Mouse (Mus musculus): Measurements from ENCODE around the gene Mindy4. TPM values are rescaled to one million over a fixed set of nuclear protein-coding genes. Genes with fewer than 3 reads are reported as not detected.

The Mindy4 gene
- 18.5 and 18.6 TPM in 2 replicates for polyA plus RNA-seq (2015; fragmentation: Nextera tagmentation; extraction: Ambion mirVana)

GRCm38 (mm10) chr6:55202913-55203910 is at the start of gene Mindy4:
Gene Mindy4, plus strand, starts transcription at chr6:55203383.
- H3K4me1 ChIP-seq (replicated peaks; ENCODE audit: control insufficient read depth, insufficient read depth, low read length): peaks cover 7% of the 10 kb centered on the region
- peak; percentile 96 for ATAC-seq (ENCODE audit: low read depth)
- peak within 1 kb of the TSS; percentile 71 for H3K4me3 ChIP-seq (ENCODE audit: low read length)
- H3K4me2 ChIP-seq (ENCODE audit: low read depth, low read length): peak within 1 kb of the TSS; percentile 88
- H3K36me3 ChIP-seq (ENCODE audit: control insufficient read depth, insufficient read depth, low read length): no peaks in the 10 kb centered on the region
- WGBS: 5% methylated on average over 33 of the region's 33 CpGs
- no peaks in the 10 kb centered on the region for H3K9me3 ChIP-seq (ENCODE audit: control insufficient read depth, low read length)
- peak within 1 kb of the TSS; percentile 77 for H3K9ac ChIP-seq (ENCODE audit: low read length)
- peak within 1 kb of the TSS; percentile 93 for H3K27ac ChIP-seq (ENCODE audit: low read length)
- no peaks in the 10 kb centered on the region for H3K27me3 ChIP-seq (ENCODE audit: control insufficient read depth, insufficient read depth, low read depth, low read length)

GRCm38 (mm10) chr6:55159256-55159655 is 43.9 kb upstream of the Mindy4 start:
- Histone ChIP-seq H3K4me2 (ENCODE audit: low read depth, low read length) (no peak overlapping the region), H3K36me3 (ENCODE audit: control insufficient read depth, insufficient read depth, low read length) (no peaks in the 10 kb centered on the region), H3K4me1 (replicated peaks; ENCODE audit: control insufficient read depth, insufficient read depth, low read length) (no peaks in the 10 kb centered on the region), H3K27ac (ENCODE audit: low read length) (no peak overlapping the region), H3K27me3 (ENCODE audit: control insufficient read depth, insufficient read depth, low read depth, low read length) (no peaks in the 10 kb centered on the region), H3K9ac (ENCODE audit: low read length) (no peak overlapping the region), H3K9me3 (ENCODE audit: control insufficient read depth, low read length) (no peaks in the 10 kb centered on the region), H3K4me3 (ENCODE audit: low read length) (no peak overlapping the region)
- WGBS: 72% methylated on average over 1 of the region's 1 CpGs
- ATAC-seq (ENCODE audit: low read depth): no peak

GRCm38 (mm10) chr6:55161311-55161761 is 41.8 kb upstream of the Mindy4 start:
- Histone ChIP-seq H3K9me3 (ENCODE audit: control insufficient read depth, low read length) (no peaks in the 10 kb centered on the region), H3K36me3 (ENCODE audit: control insufficient read depth, insufficient read depth, low read length) (no peaks in the 10 kb centered on the region), H3K4me2 (ENCODE audit: low read depth, low read length) (no peak overlapping the region), H3K4me1 (replicated peaks; ENCODE audit: control insufficient read depth, insufficient read depth, low read length) (no peaks in the 10 kb centered on the region), H3K27me3 (ENCODE audit: control insufficient read depth, insufficient read depth, low read depth, low read length) (no peaks in the 10 kb centered on the region), H3K4me3 (ENCODE audit: low read length) (no peak overlapping the region), H3K27ac (ENCODE audit: low read length) (no peak overlapping the region), H3K9ac (ENCODE audit: low read length) (no peak overlapping the region)
- no peak for ATAC-seq (ENCODE audit: low read depth)
- 55% methylated on average over 5 of the region's 5 CpGs for WGBS

- Histone ChIP-seq H3K36me3 (ENCODE audit: control insufficient read depth, insufficient read depth, low read length) (no peaks in the 10 kb centered on the region), H3K27me3 (ENCODE audit: control insufficient read depth, insufficient read depth, low read depth, low read length) (no peaks in the 10 kb centered on the region), H3K4me3 (ENCODE audit: low read length) (no peak overlapping the region), H3K9ac (ENCODE audit: low read length) (no peak overlapping the region), H3K4me1 (replicated peaks; ENCODE audit: control insufficient read depth, insufficient read depth, low read length) (no peaks in the 10 kb centered on the region), H3K9me3 (ENCODE audit: control insufficient read depth, low read length) (no peaks in the 10 kb centered on the region), H3K27ac (ENCODE audit: low read length) (no peak overlapping the region), H3K4me2 (ENCODE audit: low read depth, low read length) (no peak overlapping the region)
- 83% methylated on average over 8 of the region's 8 CpGs for WGBS
- ATAC-seq (ENCODE audit: low read depth): no peak
Measured at GRCm38 (mm10) chr6:55163046-55163584, 40.1 kb upstream of the Mindy4 start.

GRCm38 (mm10) chr6:55166777-55167463 is 36.3 kb upstream of the Mindy4 start:
- Histone ChIP-seq H3K4me2 (ENCODE audit: low read depth, low read length) (no peak overlapping the region), H3K36me3 (ENCODE audit: control insufficient read depth, insufficient read depth, low read length) (no peaks in the 10 kb centered on the region), H3K9ac (ENCODE audit: low read length) (no peak overlapping the region), H3K27ac (ENCODE audit: low read length) (no peak overlapping the region), H3K9me3 (ENCODE audit: control insufficient read depth, low read length) (no peaks in the 10 kb centered on the region), H3K4me3 (ENCODE audit: low read length) (no peak overlapping the region), H3K4me1 (replicated peaks; ENCODE audit: control insufficient read depth, insufficient read depth, low read length) (no peaks in the 10 kb centered on the region), H3K27me3 (ENCODE audit: control insufficient read depth, insufficient read depth, low read depth, low read length) (no peaks in the 10 kb centered on the region)
- ATAC-seq (ENCODE audit: low read depth): peak; percentile 38; the same call in 1 of the 2 replicates
- WGBS: 41% methylated on average over 7 of the region's 7 CpGs

GRCm38 (mm10) chr6:55169818-55170217 is 33.4 kb upstream of the Mindy4 start:
- H3K36me3 ChIP-seq (ENCODE audit: control insufficient read depth, insufficient read depth, low read length): no peaks in the 10 kb centered on the region
- no peak overlapping the region for H3K4me3 ChIP-seq (ENCODE audit: low read length)
- H3K27me3 ChIP-seq (ENCODE audit: control insufficient read depth, insufficient read depth, low read depth, low read length): no peaks in the 10 kb centered on the region
- no peak overlapping the region for H3K9ac ChIP-seq (ENCODE audit: low read length)
- ATAC-seq (ENCODE audit: low read depth): no peak
- H3K9me3 ChIP-seq (ENCODE audit: control insufficient read depth, low read length): no peaks in the 10 kb centered on the region
- no peaks in the 10 kb centered on the region; the same call in 1 of the 2 replicates for H3K4me1 ChIP-seq (replicated peaks; ENCODE audit: control insufficient read depth, insufficient read depth, low read length)
- 71% methylated on average over 5 of the region's 5 CpGs for WGBS
- H3K27ac ChIP-seq (ENCODE audit: low read length): no peak overlapping the region
- no peak overlapping the region for H3K4me2 ChIP-seq (ENCODE audit: low read depth, low read length)

- no peak for ATAC-seq (ENCODE audit: low read depth)
- WGBS: 43% methylated on average over 4 of the region's 4 CpGs
Measured at GRCm38 (mm10) chr6:55171638-55172037, 31.5 kb upstream of the Mindy4 start.

GRCm38 (mm10) chr6:55173171-55173570 is 30.0 kb upstream of the Mindy4 start:
- 67% methylated on average over 10 of the region's 10 CpGs for WGBS
- Histone ChIP-seq H3K27ac (ENCODE audit: low read length) (no peak overlapping the region), H3K27me3 (ENCODE audit: control insufficient read depth, insufficient read depth, low read depth, low read length) (no peaks in the 10 kb centered on the region), H3K4me2 (ENCODE audit: low read depth, low read length) (no peak overlapping the region), H3K9ac (ENCODE audit: low read length) (no peak overlapping the region), H3K9me3 (ENCODE audit: control insufficient read depth, low read length) (no peaks in the 10 kb centered on the region), H3K4me3 (ENCODE audit: low read length) (no peak overlapping the region), H3K36me3 (ENCODE audit: control insufficient read depth, insufficient read depth, low read length) (no peaks in the 10 kb centered on the region), H3K4me1 (replicated peaks; ENCODE audit: control insufficient read depth, insufficient read depth, low read length) (peaks cover 8% of the 10 kb centered on the region)
- ATAC-seq (ENCODE audit: low read depth): no peak

More at GRCm38 (mm10) chr6:55171638-55172037, 31.5 kb upstream of the Mindy4 start:
- Histone ChIP-seq H3K27ac (ENCODE audit: low read length) (no peak overlapping the region), H3K36me3 (ENCODE audit: control insufficient read depth, insufficient read depth, low read length) (no peaks in the 10 kb centered on the region), H3K4me1 (replicated peaks; ENCODE audit: control insufficient read depth, insufficient read depth, low read length) (peaks cover 8% of the 10 kb centered on the region), H3K27me3 (ENCODE audit: control insufficient read depth, insufficient read depth, low read depth, low read length) (no peaks in the 10 kb centered on the region), H3K9ac (ENCODE audit: low read length) (no peak overlapping the region), H3K4me2 (ENCODE audit: low read depth, low read length) (no peak overlapping the region), H3K4me3 (ENCODE audit: low read length) (no peak overlapping the region), H3K9me3 (ENCODE audit: control insufficient read depth, low read length) (no peaks in the 10 kb centered on the region)

- Histone ChIP-seq H3K9me3 (ENCODE audit: control insufficient read depth, low read length) (no peaks in the 10 kb centered on the region), H3K4me3 (ENCODE audit: low read length) (no peak overlapping the region), H3K9ac (ENCODE audit: low read length) (no peak overlapping the region), H3K36me3 (ENCODE audit: control insufficient read depth, insufficient read depth, low read length) (no peaks in the 10 kb centered on the region), H3K4me2 (ENCODE audit: low read depth, low read length) (no peak overlapping the region), H3K4me1 (replicated peaks; ENCODE audit: control insufficient read depth, insufficient read depth, low read length) (peaks cover 8% of the 10 kb centered on the region), H3K27me3 (ENCODE audit: control insufficient read depth, insufficient read depth, low read depth, low read length) (no peaks in the 10 kb centered on the region), H3K27ac (ENCODE audit: low read length) (no peak overlapping the region)
- 57% methylated on average over 3 of the region's 3 CpGs for WGBS
- no peak for ATAC-seq (ENCODE audit: low read depth)
Measured at GRCm38 (mm10) chr6:55173941-55174349, 29.2 kb upstream of the Mindy4 start.
